Mouse (Mus musculus) G1E (cell line): ENCODE data around the gene Adgrb3. TPM values are rescaled to one million over a fixed set of nuclear protein-coding genes. Genes with fewer than 3 reads are reported as not detected.

Experiments
- ATAC-seq: 2 replicates; pipeline ENCODE4 v1.8.0; 2016; ENCODE audit warnings: mild to moderate bottlenecking; ENCODE audit not compliant: insufficient number of reproducible peaks, poor library complexity, low FRiP score, severe bottlenecking; ENCODE audit errors: extremely low read depth
- DNase-seq: peaks from one replicate; pipeline ENCODE4 v3.0.0; 2012; ENCODE audit warnings: low spot score
- H3K27me3 ChIP-seq: 2 replicates; pipeline ENCODE4 v1.6.1; 2012; ENCODE audit warnings: mild to moderate bottlenecking, low read length, inconsistent platforms; ENCODE audit not compliant: insufficient read depth
- H3K36me3 ChIP-seq: replicated peaks from 2 replicates; pipeline ENCODE3; 2012; ENCODE audit warnings: mild to moderate bottlenecking, inconsistent platforms
- H3K4me1 ChIP-seq: 2 replicates; pipeline ENCODE4 v1.6.1; 2012; ENCODE audit warnings: low read depth, low read length, inconsistent platforms, mixed read lengths; ENCODE audit not compliant: insufficient read depth
- H3K4me3 ChIP-seq: 2 replicates; pipeline ENCODE4 v1.5.1; 2012; ENCODE audit warnings: low read depth, mild to moderate bottlenecking, inconsistent platforms, low read length, moderate library complexity, mixed read lengths
- H3K9me3 ChIP-seq: replicated peaks from 2 replicates; pipeline ENCODE4 v1.6.1; 2012; ENCODE audit warnings: inconsistent platforms
- CTCF ChIP-seq: IDR thresholded peaks from 2 replicates; pipeline ENCODE4 v1.5.1; 2012; ENCODE audit warnings: low read depth, low read length, inconsistent platforms, mixed read lengths
- GATA1 ChIP-seq: IDR thresholded peaks from 2 replicates; pipeline ENCODE4 v1.6.1; 2012; ENCODE audit warnings: borderline replicate concordance, low read length, inconsistent platforms, mixed read lengths
- GATA2 ChIP-seq: IDR thresholded peaks from 2 replicates; pipeline ENCODE4 v1.6.1; 2012; ENCODE audit warnings: low read depth, low read length, inconsistent platforms, borderline replicate concordance
- POLR2AphosphoS5 ChIP-seq: IDR thresholded peaks from 2 replicates; pipeline ENCODE4 v1.6.1; 2012; ENCODE audit warnings: low read depth, low read length, inconsistent platforms; ENCODE audit not compliant: insufficient replicate concordance
- TAL1 ChIP-seq: conservative IDR thresholded peaks from 2 replicates; pipeline ENCODE4 v1.6.1; 2012; ENCODE audit warnings: low read depth, low read length, inconsistent platforms, mixed read lengths
- polyA plus RNA-seq: library from polyadenylated mRNA; stranded (reverse); fragments of >175 nt; gene quantifications from 2 replicates; pipeline ENCODE4 v1.2.3, GENCODE M21; 2012
- total RNA-seq, 2 experiments: library from RNA; stranded (forward) in 1 of 2; stranded (reverse) in 1 of 2; fragments of 200-1000 nt in 1 of 2; fragments of >200 nt in 1 of 2; fragmentation: Nextera tagmentation in 1 of 2; gene quantifications; 2 replicates each; pipeline ENCODE4 v1.2.3; 2014 to 2017

Gene Adgrb3
- total RNA-seq (2014; fragmentation: Nextera tagmentation), result not detected in 2 replicates
- 0.17 and 0.55 TPM in 2 replicates for total RNA-seq (2017)
- polyA plus RNA-seq, result 0.02 TPM in 1 of 2 replicates, not detected in the other

DNA sequence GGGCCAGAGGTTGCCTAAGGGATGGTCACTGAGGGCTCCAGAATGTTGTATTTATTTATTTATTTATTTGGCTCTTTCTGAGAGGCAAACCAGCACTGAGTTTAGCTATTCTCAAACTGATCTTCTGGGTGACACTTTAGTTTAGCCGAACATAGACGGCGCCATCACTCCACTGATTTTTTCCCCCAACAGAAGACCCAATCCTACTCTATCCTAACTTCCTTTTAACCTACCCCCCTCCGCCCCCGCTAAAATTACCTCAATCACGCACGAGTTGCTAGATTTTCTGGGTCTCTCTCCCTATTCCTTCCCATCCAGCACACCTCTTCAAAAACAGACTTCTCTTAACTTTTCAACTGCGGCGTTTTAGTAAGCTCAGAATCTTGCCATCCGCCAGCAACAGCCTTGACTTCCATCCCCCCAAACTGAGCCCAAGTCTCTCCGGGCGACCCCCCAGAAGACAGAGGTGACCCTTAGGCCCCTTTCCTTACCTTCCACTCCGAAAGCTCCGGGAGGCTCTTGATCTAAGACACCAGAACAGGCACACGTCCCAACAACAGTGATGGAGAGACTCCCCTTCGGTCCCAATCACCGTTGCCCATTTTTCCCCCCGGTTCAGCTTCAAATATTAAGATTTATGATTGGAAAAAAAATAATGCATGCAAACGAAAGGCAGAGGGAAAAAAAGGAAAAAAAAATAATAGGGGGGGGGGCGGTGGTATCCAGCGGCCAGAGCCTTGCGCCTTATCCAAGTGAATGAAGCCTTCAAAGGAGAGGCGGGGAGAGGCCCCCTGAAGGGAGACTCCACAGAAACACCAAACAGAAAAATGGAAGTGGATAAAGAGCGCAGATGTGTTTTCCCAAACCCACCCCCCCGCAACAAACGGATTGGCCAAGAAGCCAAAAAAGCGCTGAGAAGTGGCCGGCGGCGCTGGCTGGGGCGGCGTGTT is at the start of gene Adgrb3:
Gene Adgrb3 (minus strand): TSS at position 737 of the 950 bp plus-strand sequence.
- Histone ChIP-seq H3K27me3 (no peaks in the 10 kb centered on the region), H3K4me1 (no peaks in the 10 kb centered on the region), H3K4me3 (no peak within 1 kb of the TSS; the same call in 1 of the 2 replicates), H3K36me3 (no peaks in the 10 kb centered on the region), H3K9me3 (peaks cover 17% of the 10 kb centered on the region)
- DNase-seq (no peak), ATAC-seq (no peak)
- TF ChIP-seq GATA1 (no peak), TAL1 (no peak), GATA2 (no peak), CTCF (no peak), POLR2AphosphoS5 (no peak)

DNA sequence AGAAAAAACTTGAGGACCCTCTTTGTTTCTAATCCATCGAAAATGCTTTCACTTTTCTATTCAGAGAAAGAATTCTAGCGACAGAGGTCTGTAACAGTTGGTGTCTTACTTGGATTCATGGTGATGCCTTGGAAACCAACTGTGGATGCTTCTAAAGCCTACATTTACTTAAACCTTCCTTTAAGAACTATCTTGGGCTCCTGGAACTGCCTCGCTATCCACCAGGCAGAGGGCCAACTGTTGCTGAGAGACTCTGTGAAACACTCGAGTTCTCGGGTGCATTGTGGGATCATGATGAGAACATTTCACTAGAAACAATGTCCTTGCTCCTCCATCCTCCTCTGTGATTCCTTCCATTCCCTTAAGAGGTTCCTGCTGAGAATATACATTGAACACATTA is 48.0 kb upstream of the Adgrb3 start:
- no peak for TF ChIP-seq TAL1
- TF ChIP-seq GATA2, result no peak
- TF ChIP-seq CTCF, result no peak
- no peak for TF ChIP-seq GATA1
- no peak for TF ChIP-seq POLR2AphosphoS5
- Histone ChIP-seq H3K4me3 (no peak overlapping the region), H3K9me3 (no peaks in the 10 kb centered on the region), H3K36me3 (no peaks in the 10 kb centered on the region), H3K27me3 (no peaks in the 10 kb centered on the region), H3K4me1 (no peaks in the 10 kb centered on the region)
- DNase-seq (no peak), ATAC-seq (no peak)

DNA sequence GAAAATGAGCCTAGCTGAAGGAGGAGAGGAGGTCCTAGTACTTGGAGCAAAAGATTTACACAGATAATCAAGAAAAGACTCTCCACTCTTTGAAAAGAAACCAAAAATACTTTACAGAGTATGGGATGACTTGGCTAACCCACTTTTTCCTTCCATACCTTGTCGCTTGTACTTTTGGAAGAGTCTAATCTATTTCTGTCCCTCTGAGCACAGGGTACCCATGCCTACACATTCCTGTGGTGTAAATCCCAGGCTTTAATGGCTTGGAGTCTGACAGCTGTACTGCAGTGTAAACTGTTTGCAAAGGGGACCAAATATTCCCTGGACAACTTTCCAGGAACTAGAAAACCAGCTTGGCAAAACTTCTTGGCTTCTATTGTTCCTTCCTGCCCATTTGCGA is 28.0 kb upstream of the Adgrb3 start:
- Histone ChIP-seq H3K9me3 (no peaks in the 10 kb centered on the region; the same call in 1 of the 2 replicates), H3K4me1 (no peaks in the 10 kb centered on the region), H3K36me3 (no peaks in the 10 kb centered on the region), H3K4me3 (no peak overlapping the region), H3K27me3 (no peaks in the 10 kb centered on the region)
- ATAC-seq (peak; percentile 15; the same call in 1 of the 2 replicates), DNase-seq (no peak)
- TF ChIP-seq GATA2 (no peak), CTCF (no peak), TAL1 (no peak), GATA1 (no peak), POLR2AphosphoS5 (no peak)

DNA sequence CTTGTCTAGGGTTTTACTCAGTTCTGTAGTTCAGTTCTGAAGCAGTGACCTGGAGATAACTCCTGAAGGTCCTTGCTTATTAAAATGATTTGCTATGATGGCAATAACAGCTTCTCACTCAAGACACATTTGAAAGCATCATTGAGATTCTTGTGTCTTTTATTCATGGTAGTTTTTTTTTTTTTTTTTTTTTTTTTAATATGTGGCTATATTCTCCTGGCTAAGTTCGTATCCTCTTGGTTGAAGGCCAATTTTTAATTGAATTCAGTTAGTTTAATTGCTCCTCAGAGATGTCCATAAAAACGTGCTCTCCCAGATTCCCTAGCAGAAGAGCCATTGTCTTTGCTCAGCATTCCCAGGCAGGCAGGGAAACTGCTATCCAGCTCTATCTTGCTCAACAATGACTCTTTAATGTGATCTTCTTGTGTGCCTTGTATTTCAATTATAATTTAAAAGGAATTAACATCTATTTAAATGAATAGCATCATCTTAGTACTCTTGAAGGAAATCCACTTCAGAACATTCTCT is 25.0 kb upstream of the Adgrb3 start:
- Histone ChIP-seq H3K27me3 (no peaks in the 10 kb centered on the region), H3K4me1 (no peaks in the 10 kb centered on the region), H3K36me3 (no peaks in the 10 kb centered on the region), H3K4me3 (no peak overlapping the region), H3K9me3 (no peaks in the 10 kb centered on the region)
- no peak for TF ChIP-seq GATA2
- no peak for TF ChIP-seq POLR2AphosphoS5
- TF ChIP-seq CTCF, result no peak
- no peak for TF ChIP-seq TAL1
- TF ChIP-seq GATA1, result no peak
- DNase-seq (no peak), ATAC-seq (no peak)

DNA sequence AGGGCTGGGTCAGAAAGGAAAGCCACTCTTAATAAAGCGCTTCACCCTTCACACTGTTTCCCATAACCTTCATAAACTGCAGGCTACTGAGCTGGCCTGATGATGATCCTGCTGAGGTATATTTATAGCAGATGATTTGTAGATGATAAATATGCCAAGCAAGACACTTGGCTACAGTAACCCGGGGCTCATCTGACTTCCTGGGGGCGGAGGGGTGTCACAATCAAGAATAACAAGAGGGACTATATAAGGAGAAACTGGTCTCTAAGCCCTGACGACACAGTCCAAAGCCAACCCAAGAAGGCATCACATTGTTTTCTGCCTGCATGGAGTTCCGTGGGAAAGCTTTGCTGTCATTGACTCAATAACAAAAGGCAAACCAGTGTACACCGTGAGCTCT is 2.8 kb upstream of the Adgrb3 start:
- DNase-seq (no peak), ATAC-seq (no peak)
- no peaks in the 10 kb centered on the region for H3K36me3 ChIP-seq
- H3K4me3 ChIP-seq, result no peak overlapping the region
- peaks cover 15% of the 10 kb centered on the region for H3K9me3 ChIP-seq
- TF ChIP-seq CTCF (no peak), POLR2AphosphoS5 (no peak), GATA1 (no peak), TAL1 (no peak), GATA2 (no peak)
- H3K4me1 ChIP-seq, result no peaks in the 10 kb centered on the region
- H3K27me3 ChIP-seq, result no peaks in the 10 kb centered on the region

DNA sequence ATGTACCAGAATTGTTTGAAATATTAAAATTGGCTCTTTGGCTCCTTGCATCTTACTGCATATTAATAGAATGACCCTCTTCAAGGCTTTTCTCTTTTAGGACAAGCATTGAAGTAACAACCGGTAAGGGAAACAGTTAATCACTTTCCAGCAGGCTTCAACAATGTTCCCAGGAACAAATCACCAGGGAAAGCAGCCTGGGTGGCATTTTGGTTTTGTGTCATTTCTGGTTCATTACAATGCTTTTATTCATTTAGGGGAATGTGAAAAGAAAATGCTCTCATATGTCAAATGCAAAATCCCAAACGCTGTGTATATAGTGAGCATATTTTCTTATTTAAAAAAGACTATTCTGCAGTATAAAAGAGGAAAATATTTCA is 2.0 kb upstream of the Adgrb3 start:
- Histone ChIP-seq H3K27me3 (no peaks in the 10 kb centered on the region), H3K4me1 (no peaks in the 10 kb centered on the region), H3K4me3 (no peak overlapping the region), H3K9me3 (peaks cover 15% of the 10 kb centered on the region), H3K36me3 (no peaks in the 10 kb centered on the region)
- no peak for DNase-seq
- no peak for ATAC-seq
- no peak for TF ChIP-seq TAL1
- TF ChIP-seq GATA2, result no peak
- TF ChIP-seq POLR2AphosphoS5, result no peak
- TF ChIP-seq GATA1, result no peak
- TF ChIP-seq CTCF, result no peak
